Mouse (Mus musculus): Measurements from ENCODE around the gene Snw1. TPM values are rescaled to one million over a fixed set of nuclear protein-coding genes. Genes with fewer than 3 reads are reported as not detected.
"Not testable (repeated sequence)": the region's sequence is repeated elsewhere in the genome, so short reads cannot be mapped to it uniquely, and the experiment has no call there.

Snw1 gene
- total RNA-seq (2012; rRNA removed) = 70.3 and 85.1 TPM in 2 replicates

DNA sequence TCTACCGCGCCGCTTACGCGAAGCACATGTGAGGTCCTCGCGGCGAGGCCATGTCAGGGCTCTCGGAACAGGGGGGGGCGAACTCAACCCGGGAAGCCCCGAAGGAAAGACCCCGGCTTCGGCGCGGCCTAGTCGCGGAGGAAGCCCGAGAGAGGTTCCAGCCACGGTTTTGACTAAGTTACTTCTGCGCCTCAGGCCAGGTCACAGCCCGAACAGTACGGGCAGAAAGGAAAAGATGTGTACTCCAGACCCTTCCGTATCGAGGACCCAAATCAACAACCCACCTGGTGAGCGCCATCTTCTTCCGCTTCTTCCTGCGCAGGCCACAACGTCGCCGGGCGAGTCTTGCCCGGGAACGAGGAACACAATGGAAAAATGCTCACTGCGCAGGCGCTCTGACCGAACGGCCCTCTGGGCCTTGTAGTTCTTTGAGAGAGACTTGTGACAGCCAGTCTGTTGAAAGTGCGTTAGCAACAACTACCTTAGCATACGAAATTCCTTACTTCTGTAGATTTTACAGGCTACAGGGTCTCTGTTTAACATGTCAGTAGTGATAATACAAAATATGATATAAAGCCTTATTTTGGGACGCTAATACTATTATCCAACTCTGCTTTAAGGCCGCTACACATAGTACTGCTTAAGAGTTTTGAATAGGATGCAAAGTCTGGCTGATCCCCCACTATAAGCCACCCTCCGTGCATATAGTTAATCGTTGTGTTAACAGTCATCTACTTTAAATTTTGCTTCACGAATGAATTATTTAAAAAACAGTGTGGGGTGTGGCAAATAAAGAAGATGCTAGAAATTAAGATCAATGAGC, at the start of gene Snw1:
Gene Snw1, minus strand, starts transcription at position 311 of the 823 bp plus-strand sequence.
- H3K4me3 ChIP-seq (ENCODE audit: insufficient read depth in 1 of 2, low read depth in 1 of 2, low read length in 2 of 2, poor library complexity in 1 of 2, severe bottlenecking in 1 of 2) = peak within 1 kb of the TSS; percentile 76 to 90
- TF ChIP-seq HCFC1 (IDR thresholded peaks at IDR 0.05; ENCODE audit: borderline replicate concordance, insufficient read depth, low read length) (peak; percentile 100), ZNF384 (IDR thresholded peaks at IDR 0.05; ENCODE audit: low read depth, low read length) (no peak), MAFK (IDR thresholded peaks at IDR 0.05; ENCODE audit: insufficient read depth, low read depth, low read length) (no peak), ZC3H11A (IDR thresholded peaks at IDR 0.05; ENCODE audit: borderline replicate concordance, low read depth, low read length) (peak; percentile 9; the same call in 1 of the 2 replicates), CHD2 (IDR thresholded peaks at IDR 0.05; ENCODE audit: low read depth, low read length) (peak; percentile 54; the same call in 1 of the 2 replicates)
- H3K27ac ChIP-seq (ENCODE audit: insufficient read depth, low read depth, low read length, poor library complexity, severe bottlenecking) = peak within 1 kb of the TSS; percentile 73
- peaks cover 9% of the 10 kb centered on the region for H3K36me3 ChIP-seq (ENCODE audit: control insufficient read depth, insufficient read depth, low read length, poor library complexity, severe bottlenecking)
- H3K9ac ChIP-seq (ENCODE audit: insufficient read depth, low read depth, low read length, poor library complexity, severe bottlenecking) = peak within 1 kb of the TSS; percentile 94
- peaks cover 0 to 5% of the 10 kb centered on the region in 2 experiments; a peak in 1 of 4 replicates for H3K4me1 ChIP-seq (ENCODE audit: control insufficient read depth in 2 of 2, insufficient read depth in 2 of 2, low read length in 2 of 2, poor library complexity in 1 of 2)
- peak; percentile 93 for DNase-seq (ENCODE audit: low read depth, low spot score)
- H3K9me3 ChIP-seq (ENCODE audit: control insufficient read depth, insufficient read depth, low read depth, low read length) = no peaks in the 10 kb centered on the region
- in situ Hi-C loops (cut with MboI; ENCODE audit: low sequenced_read_pairs in 2 of 2, unreplicated experiment in 2 of 2) = no loop called here

DNA sequence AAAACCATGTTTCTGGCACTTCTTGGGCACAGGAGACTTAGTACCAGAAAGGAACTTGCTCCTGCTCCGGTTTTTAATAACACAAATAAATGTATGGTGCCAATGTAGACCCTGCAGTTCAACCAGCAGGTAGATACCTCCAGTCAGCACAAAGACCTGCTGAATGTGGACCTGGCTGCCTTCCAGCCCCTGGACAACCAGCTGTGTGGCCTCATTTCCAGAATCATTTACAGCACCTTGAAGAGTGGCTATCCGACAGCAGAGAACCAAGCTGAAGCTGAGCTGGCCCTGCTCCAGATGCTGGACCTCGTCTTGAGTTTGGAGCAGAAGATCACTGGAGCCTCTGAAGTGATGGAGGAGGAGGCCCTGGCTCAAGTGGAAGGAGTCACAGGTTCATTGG, 47.5 kb upstream of the Snw1 start:
- H3K36me3 ChIP-seq (ENCODE audit: control insufficient read depth, insufficient read depth, low read length, poor library complexity, severe bottlenecking); H3K4me3 ChIP-seq (ENCODE audit: insufficient read depth in 1 of 2, low read depth in 1 of 2, low read length in 2 of 2, poor library complexity in 1 of 2, severe bottlenecking in 1 of 2); H3K4me1 ChIP-seq (ENCODE audit: control insufficient read depth in 2 of 2, insufficient read depth in 2 of 2, low read length in 2 of 2, poor library complexity in 1 of 2); H3K9ac ChIP-seq (ENCODE audit: insufficient read depth, low read depth, low read length, poor library complexity, severe bottlenecking); H3K27ac ChIP-seq (ENCODE audit: insufficient read depth, low read depth, low read length, poor library complexity, severe bottlenecking); H3K9me3 ChIP-seq (ENCODE audit: control insufficient read depth, insufficient read depth, low read depth, low read length); DNase-seq (ENCODE audit: low read depth, low spot score): not testable (repeated sequence)
- in situ Hi-C loops (cut with MboI; ENCODE audit: low sequenced_read_pairs in 2 of 2, unreplicated experiment in 2 of 2) = loop anchor here in 1 of 2 experiments (10.0 kb wide), 1 partner anchor 405 kb away; no protein-coding TSS in a partner anchor

DNA sequence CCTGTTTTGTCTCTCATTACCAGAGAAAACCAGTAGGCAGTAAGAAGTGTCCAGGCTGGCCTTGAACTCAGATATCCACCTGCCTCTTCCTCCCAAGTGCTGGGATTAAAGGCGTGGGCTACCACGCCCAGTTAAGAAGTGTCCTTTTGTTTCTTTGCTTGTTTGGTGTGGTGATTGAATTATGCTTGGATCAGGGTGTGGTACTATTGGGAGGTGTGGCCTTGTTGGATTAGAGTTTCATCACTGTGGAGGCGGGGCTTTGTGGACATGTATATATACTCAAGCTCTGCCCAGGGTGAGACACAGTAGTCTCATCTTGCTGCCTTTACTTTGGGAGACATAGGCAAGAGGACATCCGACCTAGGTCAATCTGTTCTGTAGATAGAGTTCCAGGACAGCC, 41.9 kb upstream of the Snw1 start, which contains the start of gene Gm8300:
Gene Gm8300, plus strand, starts transcription at position 301 of the 400 bp plus-strand sequence.
- not testable (repeated sequence) for H3K27ac ChIP-seq (ENCODE audit: insufficient read depth, low read depth, low read length, poor library complexity, severe bottlenecking); H3K9ac ChIP-seq (ENCODE audit: insufficient read depth, low read depth, low read length, poor library complexity, severe bottlenecking); H3K36me3 ChIP-seq (ENCODE audit: control insufficient read depth, insufficient read depth, low read length, poor library complexity, severe bottlenecking); H3K9me3 ChIP-seq (ENCODE audit: control insufficient read depth, insufficient read depth, low read depth, low read length); DNase-seq (ENCODE audit: low read depth, low spot score); H3K4me1 ChIP-seq (ENCODE audit: control insufficient read depth in 2 of 2, insufficient read depth in 2 of 2, low read length in 2 of 2, poor library complexity in 1 of 2); H3K4me3 ChIP-seq (ENCODE audit: insufficient read depth in 1 of 2, low read depth in 1 of 2, low read length in 2 of 2, poor library complexity in 1 of 2, severe bottlenecking in 1 of 2)
- in situ Hi-C loops (cut with MboI; ENCODE audit: low sequenced_read_pairs in 2 of 2, unreplicated experiment in 2 of 2) = loop anchor here in 1 of 2 experiments (10.0 kb wide), 1 partner anchor 411 kb away; no protein-coding TSS in a partner anchor

DNA sequence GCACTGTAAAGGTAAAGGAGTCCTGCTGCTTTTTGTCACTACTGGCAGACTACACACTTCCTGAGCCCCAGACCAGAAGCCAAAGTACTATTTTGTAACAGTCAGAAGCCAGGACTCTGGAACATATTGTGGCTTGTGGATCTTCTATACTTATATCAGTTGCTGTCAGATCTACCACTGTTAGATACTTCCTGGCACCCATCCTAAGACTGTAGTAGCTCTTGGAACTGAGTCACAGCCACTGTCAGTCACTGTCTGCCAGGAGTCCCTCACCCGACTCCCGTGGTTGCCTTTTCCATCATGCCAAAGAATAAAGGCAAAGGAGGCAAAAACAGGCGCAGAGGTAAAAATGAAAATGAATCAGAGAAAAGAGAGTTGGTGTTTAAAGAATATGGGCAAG, 22.3 kb upstream of the Snw1 start, which contains the start of gene Gm5788:
Gene Gm5788, plus strand, starts transcription at position 301 of the 400 bp plus-strand sequence.
- H3K4me3 ChIP-seq (ENCODE audit: insufficient read depth in 1 of 2, low read depth in 1 of 2, low read length in 2 of 2, poor library complexity in 1 of 2, severe bottlenecking in 1 of 2); DNase-seq (ENCODE audit: low read depth, low spot score); H3K36me3 ChIP-seq (ENCODE audit: control insufficient read depth, insufficient read depth, low read length, poor library complexity, severe bottlenecking); H3K4me1 ChIP-seq (ENCODE audit: control insufficient read depth in 2 of 2, insufficient read depth in 2 of 2, low read length in 2 of 2, poor library complexity in 1 of 2); H3K9me3 ChIP-seq (ENCODE audit: control insufficient read depth, insufficient read depth, low read depth, low read length); in situ Hi-C loops (cut with MboI; ENCODE audit: low sequenced_read_pairs in 2 of 2, unreplicated experiment in 2 of 2); H3K9ac ChIP-seq (ENCODE audit: insufficient read depth, low read depth, low read length, poor library complexity, severe bottlenecking); H3K27ac ChIP-seq (ENCODE audit: insufficient read depth, low read depth, low read length, poor library complexity, severe bottlenecking): not testable (repeated sequence)

GRCm38 (mm10) chr12:87488683-87489082, 16.6 kb upstream of the Snw1 start:
- H3K9me3 ChIP-seq (ENCODE audit: control insufficient read depth, insufficient read depth, low read depth, low read length); H3K4me1 ChIP-seq (ENCODE audit: control insufficient read depth in 2 of 2, insufficient read depth in 2 of 2, low read length in 2 of 2, poor library complexity in 1 of 2); H3K4me3 ChIP-seq (ENCODE audit: insufficient read depth in 1 of 2, low read depth in 1 of 2, low read length in 2 of 2, poor library complexity in 1 of 2, severe bottlenecking in 1 of 2); H3K27ac ChIP-seq (ENCODE audit: insufficient read depth, low read depth, low read length, poor library complexity, severe bottlenecking); in situ Hi-C loops (cut with MboI; ENCODE audit: low sequenced_read_pairs in 2 of 2, unreplicated experiment in 2 of 2); DNase-seq (ENCODE audit: low read depth, low spot score); H3K9ac ChIP-seq (ENCODE audit: insufficient read depth, low read depth, low read length, poor library complexity, severe bottlenecking); H3K36me3 ChIP-seq (ENCODE audit: control insufficient read depth, insufficient read depth, low read length, poor library complexity, severe bottlenecking): not testable (repeated sequence)

- H3K27ac ChIP-seq (ENCODE audit: insufficient read depth, low read depth, low read length, poor library complexity, severe bottlenecking); H3K9ac ChIP-seq (ENCODE audit: insufficient read depth, low read depth, low read length, poor library complexity, severe bottlenecking); in situ Hi-C loops (cut with MboI; ENCODE audit: low sequenced_read_pairs in 2 of 2, unreplicated experiment in 2 of 2); H3K9me3 ChIP-seq (ENCODE audit: control insufficient read depth, insufficient read depth, low read depth, low read length); H3K36me3 ChIP-seq (ENCODE audit: control insufficient read depth, insufficient read depth, low read length, poor library complexity, severe bottlenecking); DNase-seq (ENCODE audit: low read depth, low spot score); H3K4me1 ChIP-seq (ENCODE audit: control insufficient read depth in 2 of 2, insufficient read depth in 2 of 2, low read length in 2 of 2, poor library complexity in 1 of 2); H3K4me3 ChIP-seq (ENCODE audit: insufficient read depth in 1 of 2, low read depth in 1 of 2, low read length in 2 of 2, poor library complexity in 1 of 2, severe bottlenecking in 1 of 2): not testable (repeated sequence)
Measured at GRCm38 (mm10) chr12:87482482-87482881, 10.4 kb upstream of the Snw1 start.

Measured in ES-E14 (cell line).